Mouse (Mus musculus) liver, embryonic 11.5 days (tissue): ENCODE measurements at regions not wholly inside any gene's neighbourhood (a gene's known extent, or its start where the extent isn't known, plus 50 kb on each side); places are given as distances from the start of the nearest gene placed in this dataset.

ENCODE experiments used
- ATAC-seq: fragments of 200-750 bp; cut with Nextera tagmentation; replicated peaks from 2 replicates; pipeline ENCODE4 v1.8.0; 2017; ENCODE audit warnings: moderate number of reproducible peaks, mild to moderate bottlenecking, moderate TSS enrichment, moderate library complexity; ENCODE audit not compliant: low FRiP score
- DNase-seq: peaks from one replicate; pipeline ENCODE4 v3.0.0-alpha.2; 2017; ENCODE audit warnings: low spot score
- H3K27ac ChIP-seq: fragments of 300-500 bp; sonication (generic); 2 replicates; pipeline ENCODE4 v1.5.1; 2014; ENCODE audit warnings: mild to moderate bottlenecking, low read depth, low read length, control low read depth
- H3K27me3 ChIP-seq: fragments of 300-500 bp; sonication (generic); replicated peaks from 2 replicates; pipeline ENCODE4 v1.6.1; 2014; ENCODE audit warnings: low read length, mixed read lengths; ENCODE audit not compliant: control insufficient read depth, insufficient read depth
- H3K36me3 ChIP-seq: fragments of 300-500 bp; sonication (generic); 2 replicates; pipeline ENCODE4 v1.6.1; 2014; ENCODE audit warnings: mild to moderate bottlenecking, low read length, moderate library complexity, mixed read lengths; ENCODE audit not compliant: control insufficient read depth, insufficient read depth
- H3K4me1 ChIP-seq: fragments of 300-500 bp; sonication (generic); replicated peaks from 2 replicates; pipeline ENCODE4 v1.6.1; 2014; ENCODE audit warnings: low read length, mixed read lengths; ENCODE audit not compliant: control insufficient read depth, insufficient read depth
- H3K4me2 ChIP-seq: fragments of 300-500 bp; sonication (generic); 2 replicates; pipeline ENCODE4 v1.6.1; 2014; ENCODE audit warnings: mild to moderate bottlenecking, control low read depth, moderate library complexity
- H3K4me3 ChIP-seq: fragments of 300-500 bp; sonication (generic); 2 replicates; pipeline ENCODE4 v1.5.1; 2014; ENCODE audit warnings: low read depth, low read length, control low read depth
- H3K9ac ChIP-seq: fragments of 300-500 bp; sonication (generic); 2 replicates; pipeline ENCODE4 v1.6.1; 2014; ENCODE audit warnings: low read depth, low read length, control low read depth
- H3K9me3 ChIP-seq: fragments of 300-500 bp; sonication (generic); 2 replicates; pipeline ENCODE4 v1.6.1; 2016; ENCODE audit warnings: low read length, inconsistent platforms, mixed read lengths; ENCODE audit not compliant: control insufficient read depth
- WGBS: fragments of 180-500 bp; shearing (Covaris S2); extraction: QIAGEN DNeasy Blood & Tissue Kit; methylation state at CpG from one replicate; pipeline ENCODE4 v1.1.7; 2014; 5-methylcytosine and 5-hydroxymethylcytosine counted together

GRCm38 (mm10) chr7:135913923-135914634 lies 197.9 kb upstream of the Mki67 start:
- Histone ChIP-seq H3K4me3 (no peak overlapping the region), H3K9ac (no peak overlapping the region), H3K36me3 (no peaks in the 10 kb centered on the region), H3K4me2 (no peak overlapping the region), H3K9me3 (no peaks in the 10 kb centered on the region), H3K27me3 (no peaks in the 10 kb centered on the region), H3K27ac (no peak overlapping the region), H3K4me1 (no peaks in the 10 kb centered on the region)
- ATAC-seq = no peak
- no peak for DNase-seq
- WGBS = 68% methylated on average over 3 of the region's 3 CpGs

- DNase-seq (no peak), ATAC-seq (no peak)
- H3K9ac ChIP-seq = no peak overlapping the region
- no peaks in the 10 kb centered on the region for H3K4me1 ChIP-seq
- H3K36me3 ChIP-seq = no peaks in the 10 kb centered on the region
- H3K9me3 ChIP-seq = no peaks in the 10 kb centered on the region
- WGBS = 82% methylated on average over 7 of the region's 7 CpGs
- H3K4me2 ChIP-seq = no peak overlapping the region
- H3K4me3 ChIP-seq = no peak overlapping the region
- no peak overlapping the region for H3K27ac ChIP-seq
- H3K27me3 ChIP-seq = no peaks in the 10 kb centered on the region
These were observed 207.7 kb upstream of the Mki67 start for GRCm38 (mm10) chr7:135923876-135924275.

GRCm38 (mm10) chr7:135924641-135925040 lies 208.5 kb upstream of the Mki67 start:
- ATAC-seq (no peak), DNase-seq (no peak)

GRCm38 (mm10) chr7:135930091-135930490 lies 213.9 kb upstream of the Mki67 start:
- Histone ChIP-seq H3K27me3 (no peaks in the 10 kb centered on the region), H3K36me3 (no peaks in the 10 kb centered on the region), H3K4me2 (no peak overlapping the region), H3K9me3 (no peaks in the 10 kb centered on the region), H3K27ac (no peak overlapping the region), H3K9ac (no peak overlapping the region), H3K4me3 (no peak overlapping the region), H3K4me1 (no peaks in the 10 kb centered on the region)
- ATAC-seq (no peak), DNase-seq (no peak)
- 85% methylated on average over 1 of the region's 1 CpGs for WGBS

More at GRCm38 (mm10) chr7:135924641-135925040, 208.5 kb upstream of the Mki67 start:
- Histone ChIP-seq H3K9ac (no peak overlapping the region), H3K27ac (no peak overlapping the region), H3K27me3 (no peaks in the 10 kb centered on the region), H3K9me3 (no peaks in the 10 kb centered on the region), H3K4me3 (no peak overlapping the region), H3K4me1 (no peaks in the 10 kb centered on the region), H3K4me2 (no peak overlapping the region), H3K36me3 (no peaks in the 10 kb centered on the region)
- 78% methylated on average over 4 of the region's 4 CpGs for WGBS

- no peaks in the 10 kb centered on the region for H3K9me3 ChIP-seq
- no peak overlapping the region for H3K4me2 ChIP-seq
- DNase-seq (no peak), ATAC-seq (no peak)
- H3K4me1 ChIP-seq = no peaks in the 10 kb centered on the region
- WGBS = 68% methylated on average over 5 of the region's 5 CpGs
- H3K36me3 ChIP-seq = no peaks in the 10 kb centered on the region
- H3K27me3 ChIP-seq = no peaks in the 10 kb centered on the region
- no peak overlapping the region for H3K4me3 ChIP-seq
- no peak overlapping the region for H3K27ac ChIP-seq
- H3K9ac ChIP-seq = no peak overlapping the region
These were observed 216.5 kb upstream of the Mki67 start for GRCm38 (mm10) chr7:135932595-135933175.

GRCm38 (mm10) chr7:135935180-135935579 lies 219.0 kb upstream of the Mki67 start:
- ATAC-seq = no peak
- 29% methylated on average over 1 of the region's 1 CpGs for WGBS

GRCm38 (mm10) chr7:135937465-135937864 lies 221.3 kb upstream of the Mki67 start:
- WGBS = 80% methylated on average over 3 of the region's 3 CpGs
- H3K27me3 ChIP-seq = no peaks in the 10 kb centered on the region
- ATAC-seq (no peak), DNase-seq (no peak)
- H3K9ac ChIP-seq = no peak overlapping the region
- H3K4me2 ChIP-seq = no peak overlapping the region
- no peak overlapping the region for H3K27ac ChIP-seq
- H3K4me3 ChIP-seq = no peak overlapping the region
- H3K9me3 ChIP-seq = no peaks in the 10 kb centered on the region
- H3K36me3 ChIP-seq = no peaks in the 10 kb centered on the region
- H3K4me1 ChIP-seq = no peaks in the 10 kb centered on the region

More at GRCm38 (mm10) chr7:135935180-135935579, 219.0 kb upstream of the Mki67 start:
- Histone ChIP-seq H3K4me1 (no peaks in the 10 kb centered on the region), H3K9me3 (no peaks in the 10 kb centered on the region), H3K27me3 (no peaks in the 10 kb centered on the region), H3K36me3 (no peaks in the 10 kb centered on the region), H3K4me3 (no peak overlapping the region), H3K9ac (no peak overlapping the region), H3K27ac (no peak overlapping the region), H3K4me2 (no peak overlapping the region)
- DNase-seq = no peak

GRCm38 (mm10) chr7:135939341-135939740 lies 223.2 kb upstream of the Mki67 start:
- H3K4me2 ChIP-seq = no peak overlapping the region
- H3K36me3 ChIP-seq = no peaks in the 10 kb centered on the region
- H3K9ac ChIP-seq = no peak overlapping the region
- no peak for DNase-seq
- no peak overlapping the region for H3K4me3 ChIP-seq
- no peaks in the 10 kb centered on the region; the same call in 1 of the 2 replicates for H3K27me3 ChIP-seq
- ATAC-seq = no peak
- no peak overlapping the region for H3K27ac ChIP-seq
- no peaks in the 10 kb centered on the region for H3K4me1 ChIP-seq
- WGBS = 84% methylated on average over 5 of the region's 5 CpGs
- no peaks in the 10 kb centered on the region for H3K9me3 ChIP-seq

GRCm38 (mm10) chr7:135942826-135943225 lies 226.7 kb upstream of the Mki67 start:
- DNase-seq = no peak
- Histone ChIP-seq H3K27me3 (no peaks in the 10 kb centered on the region; the same call in 1 of the 2 replicates), H3K4me1 (no peaks in the 10 kb centered on the region), H3K36me3 (no peaks in the 10 kb centered on the region), H3K9ac (no peak overlapping the region), H3K9me3 (no peaks in the 10 kb centered on the region), H3K4me2 (no peak overlapping the region), H3K4me3 (no peak overlapping the region), H3K27ac (no peak overlapping the region)
- WGBS = 77% methylated on average over 2 of the region's 2 CpGs
- no peak for ATAC-seq
